Mouse (Mus musculus): Measurements from ENCODE around the gene Efcab14.

DNA sequence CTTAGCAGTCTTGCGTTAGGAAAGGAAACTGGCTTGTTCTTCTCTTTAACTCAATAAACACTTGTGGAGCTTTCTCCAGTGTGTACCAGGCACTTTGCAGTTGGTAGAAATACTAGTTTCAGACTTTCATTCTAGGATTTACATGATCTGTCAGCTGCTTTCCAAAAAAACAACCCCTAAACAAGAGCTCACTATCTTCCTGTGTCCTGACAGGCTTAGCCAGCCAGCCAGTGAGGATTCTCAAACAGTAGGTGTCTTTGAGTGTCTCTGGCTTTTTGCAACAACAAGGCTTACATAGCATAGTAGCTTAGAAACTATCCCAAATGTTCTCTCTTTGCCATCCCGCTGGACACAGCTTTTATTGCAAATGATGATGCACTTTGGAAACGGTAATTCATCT is 16.6 kb downstream of the Efcab14 start:
- no peak for TF ChIP-seq CTCF (IDR thresholded peaks at IDR 0.05; ENCODE audit: borderline replicate concordance, control insufficient read depth, extremely low read depth, insufficient read depth, low read length, poor library complexity)
- no peak for TF ChIP-seq POLR2A (IDR thresholded peaks at IDR 0.05; ENCODE audit: control insufficient read depth, extremely low read depth, insufficient read depth, low read length, poor library complexity)
